Mouse (Mus musculus) thymus, adult 2 months (tissue): ENCODE measurements at regions not wholly inside any gene's neighbourhood (a gene's known extent, or its start where the extent isn't known, plus 50 kb on each side); places are given as distances from the start of the nearest gene placed in this dataset.
"Not testable (repeated sequence)": the region's sequence is repeated elsewhere in the genome, so short reads cannot be mapped to it uniquely, and the experiment has no call there.

ENCODE experiments used
- CTCF ChIP-seq: fragments of 200-500 bp; IDR thresholded peaks from 2 replicates; pipeline ENCODE4 v1.5.1; 2012; ENCODE audit warnings: mild to moderate bottlenecking, control low read depth, low read length, moderate library complexity, borderline replicate concordance; ENCODE audit not compliant: control insufficient read depth, poor library complexity, insufficient read depth; ENCODE audit errors: extremely low read depth
- POLR2A ChIP-seq: fragments of 200-500 bp; IDR thresholded peaks from 2 replicates; pipeline ENCODE4 v1.6.1; 2012; ENCODE audit warnings: mild to moderate bottlenecking, low read length, control low read depth, moderate library complexity; ENCODE audit not compliant: control insufficient read depth, poor library complexity, insufficient read depth; ENCODE audit errors: extremely low read depth

GRCm38 (mm10) chr1:184174416-184174815 is 140.3 kb upstream of the 1700056E22Rik start:
- not testable (repeated sequence) for TF ChIP-seq POLR2A, CTCF
